Mouse (Mus musculus) hindbrain, embryonic 11.5 days (tissue): ENCODE measurements around the gene Lamtor3. TPM values are rescaled to one million over a fixed set of nuclear protein-coding genes. Genes with fewer than 3 reads are reported as not detected.
"Not testable (repeated sequence)": the region's sequence is repeated elsewhere in the genome, so short reads cannot be mapped to it uniquely, and the experiment has no call there.

ENCODE experiments used
- ATAC-seq: fragments of 200-750 bp; cut with Nextera tagmentation; 2 replicates; pipeline ENCODE4 v1.8.0; 2017; ENCODE audit warnings: mild to moderate bottlenecking, moderate TSS enrichment, moderate library complexity; ENCODE audit not compliant: low FRiP score
- DNase-seq: peaks from one replicate; pipeline ENCODE4 v3.0.0-alpha.2; 2015; ENCODE audit warnings: low spot score
- H3K27ac ChIP-seq: fragments of 300-500 bp; sonication (generic); 2 replicates; pipeline ENCODE4 v1.5.1; 2014; ENCODE audit warnings: mild to moderate bottlenecking, low read depth, low read length
- H3K27me3 ChIP-seq: fragments of 300-500 bp; sonication (generic); 2 replicates; pipeline ENCODE4 v1.6.1; 2014; ENCODE audit warnings: mild to moderate bottlenecking, low read length, moderate library complexity, mixed read lengths; ENCODE audit not compliant: control insufficient read depth, insufficient read depth
- H3K36me3 ChIP-seq: fragments of 300-500 bp; sonication (generic); 2 replicates; pipeline ENCODE4 v1.6.1; 2014; ENCODE audit warnings: mild to moderate bottlenecking, low read length, moderate library complexity, mixed read lengths; ENCODE audit not compliant: control insufficient read depth, insufficient read depth
- H3K4me1 ChIP-seq: fragments of 300-500 bp; sonication (generic); replicated peaks from 2 replicates; pipeline ENCODE4 v1.6.1; 2014; ENCODE audit warnings: low read length, mixed read lengths; ENCODE audit not compliant: control insufficient read depth, insufficient read depth
- H3K4me2 ChIP-seq: fragments of 300-500 bp; sonication (generic); replicated peaks from 2 replicates; pipeline ENCODE4 v1.6.1; 2014; ENCODE audit warnings: mild to moderate bottlenecking, low read depth, low read length
- H3K4me3 ChIP-seq: fragments of 300-500 bp; sonication (generic); 2 replicates; pipeline ENCODE4 v1.5.1; 2014; ENCODE audit warnings: low read depth, low read length
- H3K9ac ChIP-seq: fragments of 300-500 bp; sonication (generic); 2 replicates; pipeline ENCODE4 v1.6.1; 2014; ENCODE audit warnings: low read depth, low read length
- H3K9me3 ChIP-seq: fragments of 300-500 bp; sonication (generic); 2 replicates; pipeline ENCODE4 v1.6.1; 2016; ENCODE audit warnings: low read length; ENCODE audit not compliant: control insufficient read depth
- WGBS: fragments of 180-500 bp; shearing (Covaris S2); extraction: QIAGEN DNeasy Blood & Tissue Kit; methylation state at CpG from one replicate; pipeline ENCODE4 v1.1.7; 2014; 5-methylcytosine and 5-hydroxymethylcytosine counted together
- polyA plus RNA-seq: library from polyadenylated mRNA; unstranded; fragments of >200 nt; fragmentation: Nextera tagmentation; extraction: Ambion mirVana; gene quantifications from 2 replicates; pipeline ENCODE4 v1.2.1, GENCODE M21; 2014

Lamtor3 gene
- polyA plus RNA-seq, 1 experiment from 2014 or later = 96.9 TPM

DNA sequence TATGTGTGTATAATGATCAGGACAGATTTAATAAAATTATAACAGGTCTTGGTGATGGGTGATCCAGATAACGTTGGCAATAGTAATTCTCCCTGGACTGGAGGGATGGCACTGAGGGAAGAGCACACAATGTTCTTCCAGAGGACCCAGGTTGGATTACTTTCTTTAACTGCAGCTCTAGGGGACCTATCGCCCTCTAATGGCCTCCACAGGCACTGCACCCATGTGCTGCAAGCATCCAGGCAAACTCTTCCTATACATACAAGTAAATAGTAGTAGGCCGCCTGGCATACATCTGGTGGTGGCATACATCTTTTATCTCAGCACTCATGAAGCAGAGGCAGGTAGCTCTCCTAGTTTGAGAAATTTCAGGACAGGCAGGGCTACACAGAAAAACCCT is 23.1 kb upstream of the Lamtor3 start:
- no peak overlapping the region for H3K27ac ChIP-seq
- H3K4me1 ChIP-seq = no peaks in the 10 kb centered on the region
- WGBS = 87% methylated on average over 3 of the region's 3 CpGs
- no peak overlapping the region for H3K9ac ChIP-seq
- DNase-seq = peak; percentile 15
- no peak overlapping the region for H3K4me2 ChIP-seq
- no peaks in the 10 kb centered on the region for H3K36me3 ChIP-seq
- no peaks in the 10 kb centered on the region for H3K9me3 ChIP-seq
- no peak overlapping the region for H3K4me3 ChIP-seq
- no peak for ATAC-seq
- no peaks in the 10 kb centered on the region for H3K27me3 ChIP-seq

DNA sequence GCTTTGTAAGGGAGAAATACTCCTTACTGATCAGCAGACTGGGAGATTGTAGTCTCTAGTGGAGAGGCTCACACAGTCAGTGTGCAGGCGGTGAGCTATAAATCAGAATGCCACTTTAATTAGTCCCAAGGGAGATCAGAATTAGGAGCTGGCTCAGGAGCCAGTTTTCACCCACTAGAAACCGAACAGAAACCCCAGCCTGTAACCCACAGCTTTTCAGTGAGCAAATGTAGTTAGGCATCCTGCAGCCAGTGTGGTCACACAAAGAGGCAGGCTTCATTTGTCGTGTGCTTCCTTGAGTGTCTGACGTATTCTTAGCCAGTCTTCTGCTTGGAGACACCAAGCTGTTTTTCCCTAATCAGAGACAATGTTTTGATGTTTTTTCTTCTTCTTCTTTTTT is 21.9 kb upstream of the Lamtor3 start:
- ATAC-seq (no peak), DNase-seq (no peak)
- Histone ChIP-seq H3K36me3 (no peaks in the 10 kb centered on the region), H3K4me2 (no peak overlapping the region), H3K27ac (no peak overlapping the region), H3K9ac (no peak overlapping the region), H3K9me3 (no peaks in the 10 kb centered on the region), H3K4me1 (no peaks in the 10 kb centered on the region), H3K4me3 (no peak overlapping the region), H3K27me3 (no peaks in the 10 kb centered on the region)
- WGBS = 88% methylated on average over 4 of the region's 4 CpGs

DNA sequence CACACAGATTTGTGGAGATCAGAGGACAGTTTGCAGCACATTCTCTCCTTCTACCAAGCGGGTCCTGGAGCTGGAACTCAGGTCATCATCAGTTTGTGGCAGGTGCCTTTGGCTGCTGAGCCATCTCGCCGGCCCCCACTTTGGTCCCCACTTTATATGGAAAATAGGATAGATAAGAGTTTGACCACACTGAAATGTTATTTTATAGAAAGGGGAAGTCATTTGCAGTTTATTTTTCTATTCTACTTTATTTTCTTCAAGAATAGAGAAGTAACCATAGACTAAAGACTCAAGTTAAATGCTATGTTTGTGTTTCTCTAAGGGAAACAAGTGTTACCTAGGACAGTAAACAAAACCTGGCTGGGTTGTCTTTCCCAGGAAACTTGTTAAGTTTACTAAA is 21.4 kb upstream of the Lamtor3 start:
- no peaks in the 10 kb centered on the region for H3K36me3 ChIP-seq
- ATAC-seq = no peak
- 93% methylated on average over 3 of the region's 3 CpGs for WGBS

DNA sequence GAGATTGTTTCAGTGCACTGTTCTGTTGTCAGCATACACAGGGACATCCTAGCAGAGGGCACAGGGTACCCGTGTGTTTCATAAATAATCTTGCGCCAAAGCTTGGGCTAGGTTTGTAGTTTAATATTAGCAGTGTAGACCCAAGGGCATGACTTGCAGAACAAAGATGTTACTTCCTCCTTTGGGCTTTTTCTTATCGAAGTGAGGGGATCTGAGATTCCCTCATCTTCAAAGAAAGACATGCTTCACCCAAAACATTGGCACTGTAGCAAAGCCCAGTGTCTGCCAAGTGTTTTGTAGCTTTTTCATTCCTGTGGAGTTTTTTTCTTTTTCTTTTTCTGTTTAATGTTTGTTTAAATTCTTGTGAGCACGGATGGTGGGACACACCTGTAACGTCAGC is 20.6 kb upstream of the Lamtor3 start:
- Histone ChIP-seq H3K9ac (no peak overlapping the region), H3K36me3 (no peaks in the 10 kb centered on the region), H3K4me3 (no peak overlapping the region), H3K27me3 (no peaks in the 10 kb centered on the region), H3K27ac (no peak overlapping the region), H3K4me1 (no peaks in the 10 kb centered on the region), H3K4me2 (no peak overlapping the region), H3K9me3 (no peaks in the 10 kb centered on the region)
- DNase-seq = no peak
- no peak for ATAC-seq
- 89% methylated on average over 5 of the region's 5 CpGs for WGBS

More for the DNA sequence above, 21.4 kb upstream of the Lamtor3 start:
- Histone ChIP-seq H3K4me3 (no peak overlapping the region), H3K4me2 (no peak overlapping the region), H3K9me3 (no peaks in the 10 kb centered on the region), H3K27me3 (no peaks in the 10 kb centered on the region), H3K9ac (no peak overlapping the region), H3K27ac (no peak overlapping the region), H3K4me1 (no peaks in the 10 kb centered on the region)
- no peak for DNase-seq

DNA sequence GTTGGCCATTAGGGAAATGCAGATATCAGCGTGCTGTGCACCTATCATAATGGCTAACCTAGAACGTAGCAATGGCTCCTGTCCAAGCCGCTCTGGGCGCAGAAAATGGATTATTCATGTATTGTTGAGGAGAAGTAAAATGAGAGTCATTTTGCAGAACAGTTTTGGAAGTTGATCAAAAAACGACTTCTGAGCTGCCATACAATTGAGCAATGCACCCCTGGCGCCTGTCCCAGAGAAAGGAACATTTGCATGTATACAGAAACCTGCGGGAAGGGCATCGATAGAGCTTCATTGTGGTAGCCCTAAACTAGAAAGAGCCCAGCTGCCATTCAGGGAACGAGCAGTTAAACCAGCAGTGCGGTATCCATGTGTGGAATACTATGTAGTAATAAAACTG is 18.2 kb upstream of the Lamtor3 start:
- ATAC-seq (no peak), DNase-seq (no peak)
- WGBS = 88% methylated on average over 10 of the region's 10 CpGs
- no peaks in the 10 kb centered on the region for H3K36me3 ChIP-seq
- H3K9me3 ChIP-seq = no peaks in the 10 kb centered on the region
- no peak overlapping the region for H3K9ac ChIP-seq
- no peak overlapping the region for H3K27ac ChIP-seq
- no peaks in the 10 kb centered on the region for H3K4me1 ChIP-seq
- no peak overlapping the region for H3K4me3 ChIP-seq
- H3K4me2 ChIP-seq = no peak overlapping the region
- H3K27me3 ChIP-seq = no peaks in the 10 kb centered on the region

DNA sequence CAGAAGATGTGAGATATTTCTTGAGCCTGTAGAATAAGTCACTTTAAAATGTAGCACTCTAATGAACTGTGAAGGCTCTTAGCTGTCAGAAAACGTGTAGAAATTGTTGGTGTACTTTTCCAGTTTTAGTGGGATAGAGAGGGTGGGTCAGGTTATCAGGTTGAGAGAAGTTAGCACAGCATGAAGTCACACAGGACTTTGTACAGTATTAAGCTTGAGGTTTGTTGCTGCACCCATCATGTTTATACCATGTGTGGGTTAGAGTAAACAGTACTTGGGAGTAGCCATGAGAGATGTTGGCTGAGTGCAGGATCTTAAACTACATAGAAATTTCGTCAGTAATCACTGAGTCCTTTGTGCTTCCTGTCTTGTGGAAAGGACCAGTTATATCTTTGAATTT is 5.2 kb upstream of the Lamtor3 start:
- Histone ChIP-seq H3K27me3 (no peaks in the 10 kb centered on the region), H3K9me3 (no peaks in the 10 kb centered on the region), H3K4me1 (no peaks in the 10 kb centered on the region), H3K4me3 (no peak overlapping the region), H3K4me2 (no peak overlapping the region), H3K27ac (no peak overlapping the region), H3K9ac (no peak overlapping the region), H3K36me3 (no peaks in the 10 kb centered on the region)
- 77% methylated on average over 2 of the region's 2 CpGs for whole genome bisulfite sequencing
- ATAC-seq (no peak), DNase-seq (no peak)

DNA sequence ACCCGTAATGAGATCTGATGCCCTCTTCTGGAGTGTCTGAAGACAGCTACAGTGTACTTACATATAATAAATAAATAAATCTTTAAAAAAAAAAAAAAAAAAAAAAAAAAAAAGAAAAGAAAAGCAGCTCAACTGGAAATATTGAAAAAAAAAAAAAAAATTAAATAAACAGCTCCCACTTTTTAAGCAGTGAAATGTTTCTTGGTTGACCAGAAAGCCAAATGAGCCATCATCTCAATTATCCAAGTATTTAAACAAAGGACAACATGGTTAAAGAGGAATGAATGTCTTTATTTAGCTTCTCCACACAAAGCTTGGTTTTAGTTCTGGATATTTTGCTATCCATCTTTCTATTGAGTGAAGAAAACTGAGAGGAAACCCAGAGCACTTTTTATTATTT is 3.7 kb upstream of the Lamtor3 start:
- not testable (repeated sequence) for H3K9me3 ChIP-seq, DNase-seq, H3K27me3 ChIP-seq, ATAC-seq, H3K4me3 ChIP-seq, H3K36me3 ChIP-seq, H3K27ac ChIP-seq, H3K9ac ChIP-seq, H3K4me2 ChIP-seq, H3K4me1 ChIP-seq
- no CpG with 5 or more reads among the region's 1 CpGs for WGBS

DNA sequence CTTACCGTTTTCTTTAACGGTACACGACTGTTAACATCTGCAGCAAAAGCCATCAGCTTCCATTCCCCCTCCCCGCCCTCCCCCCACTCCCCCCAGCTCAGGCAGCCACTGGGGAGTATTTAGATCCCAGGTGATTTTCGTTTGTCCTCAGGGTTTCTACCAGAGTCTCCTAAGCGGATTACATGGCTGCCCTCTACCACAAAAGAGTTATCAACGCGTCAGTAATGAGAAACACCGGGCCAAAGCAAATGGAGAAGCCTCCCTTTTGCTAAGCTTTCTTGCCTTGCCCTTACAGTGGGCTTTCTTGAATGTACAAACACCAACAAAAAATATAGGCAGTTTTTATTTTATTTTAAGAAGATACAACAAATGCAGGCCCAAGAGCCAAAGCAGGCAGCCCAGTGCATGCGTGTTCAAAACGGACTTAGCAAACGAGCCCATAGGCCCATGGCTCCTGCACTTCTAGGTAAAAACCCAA is 573 bp upstream of the Lamtor3 start:
- DNase-seq (no peak), ATAC-seq (peak; percentile 63)
- Histone ChIP-seq H3K9me3 (no peaks in the 10 kb centered on the region), H3K27ac (peak overlapping the region; percentile 67), H3K4me2 (peak overlapping the region; percentile 46), H3K4me1 (no peaks in the 10 kb centered on the region; the same call in 1 of the 2 replicates), H3K36me3 (no peaks in the 10 kb centered on the region), H3K4me3 (peak overlapping the region; percentile 88), H3K27me3 (no peaks in the 10 kb centered on the region), H3K9ac (peak overlapping the region; percentile 40)
- WGBS = 22% methylated on average over 12 of the region's 12 CpGs

DNA sequence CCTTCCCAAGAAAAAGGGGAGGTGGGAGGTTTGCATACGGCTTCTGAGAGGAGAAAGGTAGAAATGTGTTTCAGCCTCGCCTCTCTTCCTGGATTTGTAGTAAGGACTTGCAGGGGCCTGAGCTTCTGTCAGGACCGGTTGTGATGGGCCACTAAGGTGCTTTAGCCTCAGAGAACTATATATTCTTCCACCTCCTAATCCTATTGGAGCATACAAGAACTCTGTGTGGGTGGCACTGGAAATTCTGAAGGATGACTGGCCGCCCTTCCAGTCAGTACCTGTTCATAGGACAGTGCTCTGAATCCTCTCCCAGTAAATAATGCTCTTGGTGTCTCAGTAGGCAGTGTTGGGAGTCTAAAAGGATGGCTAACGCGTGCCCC is 616 bp downstream of the Lamtor3 start:
- peak; percentile 29 for ATAC-seq
- peak overlapping the region; percentile 46 for H3K4me2 ChIP-seq
- peak overlapping the region; percentile 81 for H3K9ac ChIP-seq
- peak overlapping the region; percentile 88 for H3K4me3 ChIP-seq
- no peaks in the 10 kb centered on the region for H3K9me3 ChIP-seq
- H3K4me1 ChIP-seq = no peaks in the 10 kb centered on the region; the same call in 1 of the 2 replicates
- H3K27me3 ChIP-seq = no peaks in the 10 kb centered on the region
- peak overlapping the region; percentile 67; the same call in 1 of the 2 replicates for H3K27ac ChIP-seq
- no peaks in the 10 kb centered on the region for H3K36me3 ChIP-seq
- WGBS = 16% methylated on average over 6 of the region's 6 CpGs
- DNase-seq = peak; percentile 4
